Mouse (Mus musculus) urinary bladder, postnatal 0 days (tissue): Measurements from ENCODE around the gene P2rx1. TPM values are rescaled to one million over a fixed set of nuclear protein-coding genes. Genes with fewer than 3 reads are reported as not detected.

Experiments used
- microRNA-seq: library from miRNA; unstranded; fragments of <30 nt; microRNA quantifications from one replicate; pipeline ENCODE4, GENCODE M21; 2016
- polyA plus RNA-seq: library from polyadenylated mRNA; unstranded; fragments of >200 nt; fragmentation: Nextera tagmentation; extraction: Ambion mirVana; gene quantifications from 2 replicates; pipeline ENCODE4 v1.2.1, GENCODE M21; 2015

Gene P2rx1
- 446 and 462 TPM in 2 replicates for polyA plus RNA-seq

GRCm38 (mm10) chr11:72998771-72999170, at the start of gene P2rx1:
Gene P2rx1 (plus strand): TSS chr11:72999103.

GRCm38 (mm10) chr11:72961072-72961980, 37.6 kb upstream of the P2rx1 start, which contains the start of gene Atp2a3:
Gene Atp2a3 (plus strand): TSS chr11:72961169.

DNA sequence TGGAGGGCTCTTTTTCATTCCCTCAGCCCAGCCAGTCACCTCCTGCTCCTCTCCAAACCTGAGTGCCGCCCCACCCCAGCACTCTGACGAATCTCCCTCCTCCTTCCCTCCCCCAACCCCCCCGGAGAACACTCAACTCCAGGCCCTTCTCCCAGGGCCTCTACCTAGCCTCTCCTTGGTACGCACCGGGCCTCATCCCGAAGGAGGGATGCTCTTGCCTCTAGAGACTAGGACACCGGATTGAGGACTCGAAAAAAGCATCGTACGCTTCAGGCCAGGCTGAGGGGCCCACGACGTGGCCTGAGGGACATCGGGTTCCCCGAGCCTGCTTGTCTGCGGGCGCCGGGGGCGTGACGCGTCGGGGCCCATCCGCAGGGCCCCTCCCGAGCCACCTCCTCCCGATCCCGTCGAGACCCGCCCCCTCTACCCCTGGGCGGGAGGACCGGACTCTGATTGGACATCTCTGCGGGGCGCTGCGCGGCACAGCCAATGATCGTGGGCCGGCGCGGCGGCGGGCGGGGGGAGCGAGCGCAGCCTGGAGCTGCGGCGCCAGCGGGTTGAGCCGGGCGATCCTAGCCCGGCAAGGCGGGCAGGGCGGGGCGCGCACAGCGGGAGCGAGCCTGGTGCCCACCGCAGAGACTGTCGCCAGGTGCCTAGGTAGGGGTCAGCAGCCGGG, 19.7 kb downstream of the P2rx1 start, which contains the start of gene Camkk1:
Camkk1 (plus strand) TSS at position 538 of the 676 bp plus-strand sequence.

GRCm38 (mm10) chr11:73047542-73047996, 48.7 kb downstream of the P2rx1 start, which contains the start of gene Ncbp3:
Gene Ncbp3 (plus strand): TSS chr11:73047783.

Small RNA genes lying within 50 kb of the gene (microRNA-seq; reads per million reads assigned to microRNA genes)
- not detected for gene Gm44467

Other genes with a start within 250 kb of the P2rx1 start
- 5.8 and 6.0 TPM in 2 replicates for gene Cyb5d2, start 203.0 kb upstream of the P2rx1 start, polyA plus RNA-seq
- 6.7 and 7.1 TPM in 2 replicates for gene Zzef1, start 202.9 kb upstream of the P2rx1 start, polyA plus RNA-seq
- 7.0 and 7.7 TPM in 2 replicates for gene Atp2a3, start 37.9 kb upstream of the P2rx1 start, polyA plus RNA-seq
- 9.4 TPM in 2 replicates for gene Camkk1, start 19.9 kb downstream of the P2rx1 start, polyA plus RNA-seq
- 4.7 and 6.2 TPM in 2 replicates for gene Ncbp3, start 48.7 kb downstream of the P2rx1 start, polyA plus RNA-seq
- gene Itgae, start 91.5 kb downstream of the P2rx1 start, polyA plus RNA-seq: 0.05 and 0.11 TPM in 2 replicates
- 2.3 and 3.7 TPM in 2 replicates for gene Haspin, start 139.2 kb downstream of the P2rx1 start, polyA plus RNA-seq
- gene P2rx5, start 161.3 kb downstream of the P2rx1 start, polyA plus RNA-seq: 0.54 and 0.60 TPM in 2 replicates
- gene Emc6, start 177.9 kb downstream of the P2rx1 start, polyA plus RNA-seq: 102 and 107 TPM in 2 replicates
- 182 and 189 TPM in 2 replicates for gene Tax1bp3, start 178.0 kb downstream of the P2rx1 start, polyA plus RNA-seq
- 20.1 and 20.7 TPM in 2 replicates for gene Ctns, start 199.9 kb downstream of the P2rx1 start, polyA plus RNA-seq
- gene Shpk, start 200.4 kb downstream of the P2rx1 start, polyA plus RNA-seq: 3.7 and 4.0 TPM in 2 replicates
- gene Trpv1, start 235.2 kb downstream of the P2rx1 start, polyA plus RNA-seq: not detected in 2 replicates